ENCODE assay signal across 8 mouse cellular contexts in genomic region chr16:92428197-92428950, GRCm38 (mm10). TPM values are rescaled to one million over a fixed set of nuclear protein-coding genes. Genes with fewer than 3 reads are reported as not detected.
DNase-seq lines count a peak whose midpoint lies in the region; ATAC-seq and TF ChIP-seq lines count a peak whose summit lies in the region.

No protein-coding gene starts in this region.

- H3K36me3 ChIP-seq in embryonic facial prominence, embryonic 10.5 days (replicated peaks), result peaks cover 15% of the 10 kb centered on the region
- peaks cover 4% of the 10 kb centered on the region; the same call in 1 of the 2 replicates for H3K36me3 ChIP-seq in heart, postnatal 0 days (replicated peaks; ENCODE audit: control insufficient read depth, insufficient read depth, low read length)
- H3K36me3 ChIP-seq in limb, embryonic 15.5 days, result peaks cover 6% of the 10 kb centered on the region; the same call in 1 of the 2 replicates

- H3K4me2 ChIP-seq in heart, postnatal 0 days (ENCODE audit: low read depth, low read length), result peak overlapping the region; percentile 48
- no peak overlapping the region for H3K4me2 ChIP-seq in limb, embryonic 15.5 days

- H3K9me3 ChIP-seq in embryonic facial prominence, embryonic 10.5 days, result no peaks in the 10 kb centered on the region
- no peaks in the 10 kb centered on the region for H3K9me3 ChIP-seq in heart, postnatal 0 days (replicated peaks; ENCODE audit: control insufficient read depth, low read length)
- H3K9me3 ChIP-seq in limb, embryonic 15.5 days, result no peaks in the 10 kb centered on the region

- 52% methylated on average over 19 of the region's 19 CpGs for WGBS in embryonic facial prominence, embryonic 10.5 days
- WGBS in heart, postnatal 0 days, result 3% methylated on average over 19 of the region's 19 CpGs
- WGBS in limb, embryonic 15.5 days, result 30% methylated on average over 19 of the region's 19 CpGs

- peak overlapping the region; percentile 45; the same call in 1 of the 2 replicates for H3K9ac ChIP-seq in heart, postnatal 0 days (replicated peaks; ENCODE audit: low read depth, low read length)
- H3K9ac ChIP-seq in limb, embryonic 15.5 days, result no peak overlapping the region

- peak; percentile 88 for ATAC-seq in heart, postnatal 0 days (ENCODE audit: insufficient read depth, low read depth)
- 0 out of 2 replicates have a peak, but pooled peaks have one; percentile 37 for ATAC-seq in limb, embryonic 15.5 days (ENCODE audit: insufficient number of reproducible peaks, low FRiP score, low TSS enrichment, low read depth)

- no peak overlapping the region; the same call in 1 of the 2 replicates for H3K4me3 ChIP-seq in layer of hippocampus, adult 2 months
- no peak overlapping the region for H3K4me3 ChIP-seq in embryonic facial prominence, embryonic 10.5 days
- H3K4me3 ChIP-seq in heart, postnatal 0 days (ENCODE audit: low read depth, low read length), result peak overlapping the region; percentile 15; the same call in 1 of the 2 replicates
- H3K4me3 ChIP-seq in limb, embryonic 15.5 days, result no peak overlapping the region

- DNase-seq in layer of hippocampus, adult 2 months (ENCODE audit: low spot score in 2 of 2), result no peak
- no peak for DNase-seq in layer of hippocampus, adult 8-10 months (ENCODE audit: low spot score in 2 of 2)
- no peak for DNase-seq in embryonic facial prominence, embryonic 10.5 days (ENCODE audit: low spot score)
- DNase-seq in heart, postnatal 0 days (ENCODE audit: low spot score), result peak; percentile 96
- no peak for DNase-seq in thymus, postnatal 36 days
- DNase-seq in adipocyte (ENCODE audit: low spot score), result no peak
- no peak for DNase-seq in urinary bladder, postnatal 25 days (ENCODE audit: low spot score)

- no peak overlapping the region for H3K27ac ChIP-seq in layer of hippocampus, adult 2 months
- H3K27ac ChIP-seq in embryonic facial prominence, embryonic 10.5 days (replicated peaks), result 0 out of 2 replicates have a peak overlapping the region, but pooled peaks have one; percentile 21
- H3K27ac ChIP-seq in heart, postnatal 0 days (ENCODE audit: low read depth), result peak overlapping the region; percentile 98
- H3K27ac ChIP-seq in limb, embryonic 15.5 days, result peak overlapping the region; percentile 75

- H3K27me3 ChIP-seq in embryonic facial prominence, embryonic 10.5 days (replicated peaks; ENCODE audit: low read depth, poor library complexity, severe bottlenecking), result no peaks in the 10 kb centered on the region
- H3K27me3 ChIP-seq in heart, postnatal 0 days (ENCODE audit: control insufficient read depth, insufficient read depth, low read length), result no peaks in the 10 kb centered on the region
- H3K27me3 ChIP-seq in limb, embryonic 15.5 days, result no peaks in the 10 kb centered on the region

- peak; percentile 88 for TF ChIP-seq EP300 in heart, postnatal 0 days (IDR thresholded peaks at IDR 0.05; ENCODE audit: low read depth)

- H3K4me1 ChIP-seq in embryonic facial prominence, embryonic 10.5 days, result peaks cover 49% of the 10 kb centered on the region
- H3K4me1 ChIP-seq in heart, postnatal 0 days (ENCODE audit: control insufficient read depth, insufficient read depth), result peaks cover 62% of the 10 kb centered on the region
- H3K4me1 ChIP-seq in limb, embryonic 15.5 days, result peaks cover 49% of the 10 kb centered on the region

- peak; percentile 53 for TF ChIP-seq CTCF in layer of hippocampus, adult 2 months (conservative IDR thresholded peaks at IDR 0.05)
- 0 out of 2 replicates have a peak, but pooled peaks have one; percentile 22 for TF ChIP-seq CTCF in heart, postnatal 0 days (IDR thresholded peaks at IDR 0.05; ENCODE audit: low read depth)

RNA-seq across cellular contexts. Expression of gene Rcan1, which starts 42.3 kb away (rescaled TPM):
- total RNA-seq in layer of hippocampus, adult 2 months (2021), result 10 to 100 TPM; 41.8 to 42.1 TPM
- total RNA-seq in layer of hippocampus, adult 8-10 months (2022), result 10 to 100 TPM; 42.4 to 47.6 (median 45.9) TPM
- 32.8 and 38.2 TPM in 2 replicates for polyA plus RNA-seq in embryonic facial prominence, embryonic 10.5 days (2016; fragmentation: Nextera tagmentation; extraction: Ambion mirVana)
- 83.7 and 94.7 TPM in 2 replicates for total RNA-seq in heart, postnatal 0 days (2014; rRNA removed; ENCODE audit: low replicate concordance)
- 52.8 and 64.6 TPM in 2 replicates for polyA plus RNA-seq in heart, postnatal 0 days (2015; fragmentation: Nextera tagmentation; extraction: Ambion mirVana)
- 39.9 and 41.2 TPM in 2 replicates for polyA plus RNA-seq in limb, embryonic 15.5 days (2015; fragmentation: Nextera tagmentation; extraction: Ambion mirVana)

RNA-seq across cellular contexts. Expression of gene Clic6, which starts 57.2 kb away (rescaled TPM):
- total RNA-seq in layer of hippocampus, adult 2 months (2021), result 1 to 10 TPM in 1 of 2 experiments, under 1 TPM in 1; 0.69 to 2.2 TPM
- total RNA-seq in layer of hippocampus, adult 8-10 months (2022), result 1 to 10 TPM in 3 of 4 experiments, under 1 TPM in 1; 0.72 to 2.5 (median 2.4) TPM
- polyA plus RNA-seq in embryonic facial prominence, embryonic 10.5 days (2016; fragmentation: Nextera tagmentation; extraction: Ambion mirVana), result 5.0 and 5.6 TPM in 2 replicates
- total RNA-seq in heart, postnatal 0 days (2014; rRNA removed; ENCODE audit: low replicate concordance), result 0.38 and 3.6 TPM in 2 replicates
- polyA plus RNA-seq in heart, postnatal 0 days (2015; fragmentation: Nextera tagmentation; extraction: Ambion mirVana), result 1.1 and 1.7 TPM in 2 replicates
- 1.1 and 1.4 TPM in 2 replicates for polyA plus RNA-seq in limb, embryonic 15.5 days (2015; fragmentation: Nextera tagmentation; extraction: Ambion mirVana)
